Mouse (Mus musculus) midbrain, embryonic 11.5 days (tissue): ENCODE data around the gene Cfl1. TPM values are rescaled to one million over a fixed set of nuclear protein-coding genes. Genes with fewer than 3 reads are reported as not detected.

Source experiments
- ATAC-seq: fragments of 200-750 bp; cut with Nextera tagmentation; 2 replicates; pipeline ENCODE4 v1.8.0; 2017; ENCODE audit warnings: moderate TSS enrichment, moderate library complexity; ENCODE audit not compliant: low FRiP score
- DNase-seq: peaks from one replicate; pipeline ENCODE4 v3.0.0; 2015; ENCODE audit warnings: low spot score; ENCODE audit errors: missing footprints
- H3K27ac ChIP-seq: fragments of 300-500 bp; sonication (generic); 2 replicates; pipeline ENCODE4 v1.5.1; 2014; ENCODE audit warnings: low read depth, low read length
- H3K27me3 ChIP-seq: fragments of 300-500 bp; sonication (generic); 2 replicates; pipeline ENCODE4 v1.6.1; 2014; ENCODE audit warnings: mild to moderate bottlenecking, low read length, moderate library complexity, mixed read lengths; ENCODE audit not compliant: control insufficient read depth, insufficient read depth
- H3K36me3 ChIP-seq: fragments of 300-500 bp; sonication (generic); 2 replicates; pipeline ENCODE4 v1.6.1; 2014; ENCODE audit warnings: mild to moderate bottlenecking, low read length, moderate library complexity, mixed read lengths; ENCODE audit not compliant: control insufficient read depth, insufficient read depth
- H3K4me1 ChIP-seq: fragments of 300-500 bp; sonication (generic); 2 replicates; pipeline ENCODE4 v1.6.1; 2014; ENCODE audit warnings: low read length; ENCODE audit not compliant: control insufficient read depth, insufficient read depth
- H3K4me2 ChIP-seq: fragments of 300-500 bp; sonication (generic); 2 replicates; pipeline ENCODE4 v1.6.1; 2014; ENCODE audit warnings: mild to moderate bottlenecking, moderate library complexity
- H3K4me3 ChIP-seq: fragments of 300-500 bp; sonication (generic); 2 replicates; pipeline ENCODE4 v1.5.1; 2014; ENCODE audit warnings: low read depth, low read length
- H3K9ac ChIP-seq: fragments of 300-500 bp; sonication (generic); 2 replicates; pipeline ENCODE4 v1.6.1; 2014; ENCODE audit warnings: low read length
- H3K9me3 ChIP-seq: fragments of 300-500 bp; sonication (generic); 2 replicates; pipeline ENCODE4 v1.6.1; 2016; ENCODE audit warnings: low read length; ENCODE audit not compliant: control insufficient read depth
- WGBS: fragments of 180-500 bp; shearing (Covaris S2); extraction: QIAGEN DNeasy Blood & Tissue Kit; methylation state at CpG from one replicate; pipeline ENCODE4 v1.1.7; 2014; 5-methylcytosine and 5-hydroxymethylcytosine counted together
- polyA plus RNA-seq: library from polyadenylated mRNA; unstranded; fragments of >200 nt; fragmentation: Nextera tagmentation; extraction: Ambion mirVana; gene quantifications from 2 replicates; pipeline ENCODE4 v1.2.1, GENCODE M21; 2014

Gene Cfl1
- polyA plus RNA-seq, 1 experiment from 2014 or later = 3,786 TPM

DNA sequence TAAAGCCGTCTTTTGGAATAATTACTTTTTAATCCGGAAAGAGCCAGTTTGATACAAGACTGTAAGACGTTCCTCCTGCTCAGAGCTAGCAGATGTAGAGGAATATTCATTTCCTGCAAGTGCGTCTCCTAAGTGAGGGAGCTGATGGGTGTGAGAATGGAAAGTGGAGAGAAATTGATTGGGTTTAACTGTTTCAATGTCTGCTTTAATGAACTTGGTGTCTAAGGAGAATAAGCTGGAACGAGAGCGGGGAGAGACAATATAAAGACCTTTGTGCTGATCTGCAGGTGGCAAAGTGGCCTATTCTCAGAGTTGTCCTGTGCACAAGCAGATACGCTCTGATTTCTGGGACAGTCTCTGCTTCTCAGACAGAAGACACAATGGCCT is 39.9 kb downstream of the Cfl1 start:
- Histone ChIP-seq H3K4me1 (peaks cover 11% of the 10 kb centered on the region), H3K36me3 (no peaks in the 10 kb centered on the region), H3K27me3 (no peaks in the 10 kb centered on the region), H3K4me3 (no peak overlapping the region), H3K9me3 (no peaks in the 10 kb centered on the region), H3K9ac (no peak overlapping the region), H3K4me2 (no peak overlapping the region), H3K27ac (no peak overlapping the region)
- WGBS = 35% methylated on average over 7 of the region's 7 CpGs
- DNase-seq (no peak), ATAC-seq (no peak)

DNA sequence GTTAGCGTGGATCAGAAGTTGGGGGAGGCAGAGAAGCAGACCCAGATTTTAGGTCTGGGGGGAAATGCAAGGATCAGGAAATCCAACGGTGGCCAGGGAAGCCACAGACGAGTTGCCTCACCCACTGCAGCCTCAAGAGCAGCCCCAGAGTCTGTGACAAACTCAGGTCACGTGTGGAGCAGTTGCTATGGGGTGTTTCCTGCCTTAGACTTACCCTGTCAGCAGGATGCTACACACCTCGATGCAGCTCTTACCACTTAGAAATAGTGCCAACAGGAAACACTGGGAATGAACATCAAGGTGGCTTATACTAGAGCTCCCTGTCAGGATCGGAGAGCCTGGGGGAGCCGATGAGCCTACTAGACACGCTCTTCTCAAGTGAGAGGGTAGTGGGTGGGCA is 42.3 kb downstream of the Cfl1 start:
- ATAC-seq (no peak), DNase-seq (no peak)
- no peaks in the 10 kb centered on the region for H3K9me3 ChIP-seq
- H3K9ac ChIP-seq = no peak overlapping the region
- no peak overlapping the region for H3K4me3 ChIP-seq
- WGBS = 78% methylated on average over 8 of the region's 8 CpGs
- H3K4me2 ChIP-seq = no peak overlapping the region
- no peaks in the 10 kb centered on the region for H3K27me3 ChIP-seq
- no peaks in the 10 kb centered on the region for H3K36me3 ChIP-seq
- peaks cover 11% of the 10 kb centered on the region for H3K4me1 ChIP-seq
- no peak overlapping the region for H3K27ac ChIP-seq

DNA sequence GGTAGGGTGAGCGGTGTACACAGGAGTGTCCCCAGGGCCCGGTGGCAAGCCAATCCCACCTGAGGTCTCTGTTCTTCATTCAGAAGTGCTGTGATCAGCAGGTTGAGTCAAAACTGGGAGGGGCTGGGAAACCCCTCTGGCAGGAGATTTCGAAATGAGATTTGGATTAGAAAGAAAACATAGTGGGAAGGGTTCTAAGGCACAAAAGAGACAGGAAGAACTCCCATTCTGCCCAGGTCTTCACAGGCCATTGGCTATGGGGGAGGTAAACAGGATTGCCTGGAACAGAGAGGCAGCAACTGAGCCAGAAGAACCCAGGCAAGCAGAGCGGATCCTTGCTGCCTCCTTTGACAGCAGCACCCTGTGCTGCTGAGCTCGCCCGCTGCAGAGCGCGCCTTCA is 48.5 kb downstream of the Cfl1 start:
- H3K36me3 ChIP-seq = no peaks in the 10 kb centered on the region
- no peak for ATAC-seq
- no peaks in the 10 kb centered on the region for H3K4me1 ChIP-seq
- no peak for DNase-seq
- no peak overlapping the region for H3K4me2 ChIP-seq
- no peak overlapping the region for H3K9ac ChIP-seq
- H3K9me3 ChIP-seq = no peaks in the 10 kb centered on the region
- 66% methylated on average over 8 of the region's 8 CpGs for WGBS
- no peak overlapping the region for H3K27ac ChIP-seq
- H3K4me3 ChIP-seq = no peak overlapping the region
- H3K27me3 ChIP-seq = no peaks in the 10 kb centered on the region

DNA sequence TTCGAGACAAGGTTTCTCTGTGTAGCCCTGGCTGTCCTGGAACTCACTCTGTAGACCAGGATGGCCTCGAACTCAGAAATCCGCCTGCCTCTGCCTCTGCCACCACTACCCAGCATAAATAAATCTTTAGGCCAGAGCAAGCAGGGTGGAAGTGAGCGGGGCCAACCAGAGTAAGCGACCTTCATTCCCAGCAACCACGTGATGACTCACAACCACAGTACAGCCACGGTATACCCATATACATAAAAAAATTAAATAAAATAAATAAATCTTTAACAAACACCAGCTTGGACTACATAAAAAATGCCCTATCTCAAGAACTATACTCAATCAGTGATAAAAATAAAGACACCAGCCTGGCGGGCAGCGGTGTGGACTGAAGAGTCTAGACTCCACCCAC is 53.1 kb downstream of the Cfl1 start:
- Histone ChIP-seq H3K36me3 (no peaks in the 10 kb centered on the region), H3K9ac (no peak overlapping the region), H3K27ac (no peak overlapping the region), H3K27me3 (no peaks in the 10 kb centered on the region), H3K4me3 (no peak overlapping the region), H3K9me3 (no peaks in the 10 kb centered on the region), H3K4me1 (no peaks in the 10 kb centered on the region), H3K4me2 (no peak overlapping the region)
- 90% methylated on average over 9 of the region's 9 CpGs for WGBS
- no peak for DNase-seq
- ATAC-seq = no peak

DNA sequence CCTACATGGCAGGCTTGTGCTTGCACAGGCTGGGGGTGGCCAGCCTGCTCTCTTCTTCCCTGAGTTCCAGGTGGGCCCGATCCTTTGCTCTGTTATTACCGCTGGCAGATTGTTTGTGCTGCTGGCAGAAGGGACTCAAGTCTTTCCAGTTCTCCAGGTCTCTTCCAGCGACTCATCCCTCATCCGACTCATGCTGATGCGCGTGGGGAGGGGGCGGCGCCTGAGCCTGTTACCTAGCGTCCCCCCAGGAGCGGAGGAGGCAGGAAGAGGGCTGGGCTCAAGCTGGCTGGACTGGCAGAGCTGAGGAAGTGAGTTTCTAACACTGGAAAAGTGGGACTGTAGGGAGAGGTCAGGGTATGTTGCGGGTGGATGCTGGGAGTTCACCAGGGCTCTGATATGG is 53.8 kb downstream of the Cfl1 start:
- Histone ChIP-seq H3K4me3 (no peak overlapping the region), H3K4me1 (no peaks in the 10 kb centered on the region), H3K9me3 (no peaks in the 10 kb centered on the region), H3K27me3 (no peaks in the 10 kb centered on the region), H3K9ac (no peak overlapping the region), H3K36me3 (no peaks in the 10 kb centered on the region), H3K27ac (no peak overlapping the region), H3K4me2 (no peak overlapping the region)
- WGBS = 55% methylated on average over 11 of the region's 11 CpGs
- DNase-seq (no peak), ATAC-seq (no peak)

Other genes with a start within 250 kb of the Cfl1 start
- gene Pacs1, start 217.3 kb upstream of the Cfl1 start, polyA plus RNA-seq = 24.8 and 26.1 TPM in 2 replicates
- 377 and 399 TPM in 2 replicates for gene Sf3b2, start 195.0 kb upstream of the Cfl1 start, polyA plus RNA-seq
- gene Gal3st3, start 192.1 kb upstream of the Cfl1 start, polyA plus RNA-seq = 15.6 TPM in 2 replicates
- gene Catsper1, start 154.7 kb upstream of the Cfl1 start, polyA plus RNA-seq = not detected in 2 replicates
- 1.0 and 2.1 TPM in 2 replicates for gene Cst6, start 140.9 kb upstream of the Cfl1 start, polyA plus RNA-seq
- gene Eif1ad, start 123.7 kb upstream of the Cfl1 start, polyA plus RNA-seq = 68.1 and 73.9 TPM in 2 replicates
- 477 and 512 TPM in 2 replicates for gene Banf1, start 123.3 kb upstream of the Cfl1 start, polyA plus RNA-seq
- 74.0 and 81.0 TPM in 2 replicates for gene Sart1, start 101.8 kb upstream of the Cfl1 start, polyA plus RNA-seq
- gene Tsga10ip, start 87.9 kb upstream of the Cfl1 start, polyA plus RNA-seq = not detected in 2 replicates
- 187 and 204 TPM in 2 replicates for gene Drap1, start 65.5 kb upstream of the Cfl1 start, polyA plus RNA-seq
- 31.6 and 33.1 TPM in 2 replicates for gene AI837181, start 65.3 kb upstream of the Cfl1 start, polyA plus RNA-seq
- not detected in 2 replicates for gene Fosl1, start 42.9 kb upstream of the Cfl1 start, polyA plus RNA-seq
- gene Ccdc85b, start 32.6 kb upstream of the Cfl1 start, polyA plus RNA-seq = 6.9 and 7.8 TPM in 2 replicates
- 98.3 and 103 TPM in 2 replicates for gene Fibp, start 29.8 kb upstream of the Cfl1 start, polyA plus RNA-seq
- gene Ctsw, start 21.9 kb upstream of the Cfl1 start, polyA plus RNA-seq = 2.4 and 3.0 TPM in 2 replicates
- gene Efemp2, start 16.5 kb upstream of the Cfl1 start, polyA plus RNA-seq = 52.7 and 54.7 TPM in 2 replicates
- 38.4 TPM in 2 replicates for gene Mus81, start 2.1 kb upstream of the Cfl1 start, polyA plus RNA-seq
- not detected in 2 replicates for gene 1700020D05Rik, start 13.3 kb downstream of the Cfl1 start, polyA plus RNA-seq
- gene Snx32, start 20.1 kb downstream of the Cfl1 start, polyA plus RNA-seq = 17.9 and 20.3 TPM in 2 replicates
- 0.18 TPM in 1 of 2 replicates, not detected in the other for gene Ovol1, start 70.2 kb downstream of the Cfl1 start, polyA plus RNA-seq
- 1.0 and 1.5 TPM in 2 replicates for gene Ap5b1, start 77.6 kb downstream of the Cfl1 start, polyA plus RNA-seq
- 157 and 173 TPM in 2 replicates for gene Rnaseh2c, start 111.4 kb downstream of the Cfl1 start, polyA plus RNA-seq
- gene Kat5, start 119.8 kb downstream of the Cfl1 start, polyA plus RNA-seq = 36.9 and 40.0 TPM in 2 replicates
- 24.6 and 29.9 TPM in 2 replicates for gene Rela, start 147.0 kb downstream of the Cfl1 start, polyA plus RNA-seq
- 8.8 and 10.9 TPM in 2 replicates for gene Sipa1, start 173.3 kb downstream of the Cfl1 start, polyA plus RNA-seq
- gene Map3k11, start 198.3 kb downstream of the Cfl1 start, polyA plus RNA-seq = 14.0 and 17.3 TPM in 2 replicates
- gene Pcnx3, start 198.5 kb downstream of the Cfl1 start, polyA plus RNA-seq = 18.6 and 23.1 TPM in 2 replicates
- not detected in 2 replicates for gene Kcnk7, start 213.9 kb downstream of the Cfl1 start, polyA plus RNA-seq
- gene Ehbp1l1, start 235.9 kb downstream of the Cfl1 start, polyA plus RNA-seq = 5.3 and 5.4 TPM in 2 replicates
- 157 and 158 TPM in 2 replicates for gene Fam89b, start 239.2 kb downstream of the Cfl1 start, polyA plus RNA-seq